Mouse (Mus musculus) T-helper 17 cell (primary cell): ENCODE data around the gene Ccser2.

Experiments used
- in situ Hi-C, 2 experiments: fragments of 300-600 bp; cut with MboI, MseI; formaldehyde crosslinking; loops; 1 replicate in 1 of 2; 2 replicates in 1 of 2; pipeline ENCODE4 v1.15.1; 2025; ENCODE audit warnings: high pct_unique_total_duplicates in 2 of 2

Gene Ccser2

DNA sequence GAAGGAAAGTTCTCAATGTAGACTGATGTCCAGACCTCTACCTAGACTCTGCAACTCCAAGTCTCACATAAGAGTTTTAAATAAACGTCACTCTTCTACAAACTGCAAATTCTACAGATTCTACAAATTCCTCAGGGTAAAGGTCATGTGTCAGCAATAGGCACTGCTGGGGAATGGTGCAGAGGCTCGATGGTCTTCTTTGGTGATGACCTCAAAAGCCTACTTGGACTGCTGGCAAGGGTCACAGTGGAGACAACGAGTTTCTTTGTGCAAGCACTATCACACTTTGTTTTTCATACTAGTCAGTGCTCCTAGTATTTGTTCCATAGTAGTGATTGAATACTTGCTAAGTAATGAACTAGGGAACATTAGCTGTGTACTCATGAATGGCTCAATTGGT lies 85.0 kb downstream of the Ccser2 start:
- in situ Hi-C loops = loop anchor here in 1 of 2 experiments (5.0 kb wide), 1 partner anchor 49 kb away; no protein-coding TSS in a partner anchor

DNA sequence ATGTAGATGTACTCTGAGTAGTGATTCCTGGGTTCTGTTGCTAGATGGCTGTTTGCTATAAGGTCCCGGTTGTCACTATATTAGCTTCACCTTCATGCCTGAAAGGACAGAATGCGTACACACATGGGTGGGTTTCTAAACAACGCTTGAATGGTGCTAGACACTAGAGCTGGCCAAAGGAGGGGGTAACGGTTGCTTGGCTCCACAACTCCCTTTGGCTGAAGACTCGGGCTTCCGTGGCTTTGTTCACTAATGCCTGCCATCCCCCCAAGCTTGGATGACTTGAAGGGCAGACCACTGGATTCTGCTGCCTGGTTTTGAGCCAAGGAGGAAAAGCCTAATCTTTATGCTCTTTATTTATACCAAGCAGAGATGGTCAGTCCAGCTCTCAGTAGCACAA lies 98.3 kb downstream of the Ccser2 start:
- in situ Hi-C loops = no loop called here

- in situ Hi-C loops = no loop called here
These were observed 99.7 kb downstream of the Ccser2 start for GRCm38 (mm10) chr14:36868769-36869362.

GRCm38 (mm10) chr14:36866966-36867700 lies 101.4 kb downstream of the Ccser2 start:
- in situ Hi-C loops = no loop called here

- in situ Hi-C loops = loop anchor here (5.0 kb wide), 3 partner anchors 68 to 263 kb away; no protein-coding TSS in a partner anchor
These were observed 104.6 kb downstream of the Ccser2 start for GRCm38 (mm10) chr14:36863877-36864489.

DNA sequence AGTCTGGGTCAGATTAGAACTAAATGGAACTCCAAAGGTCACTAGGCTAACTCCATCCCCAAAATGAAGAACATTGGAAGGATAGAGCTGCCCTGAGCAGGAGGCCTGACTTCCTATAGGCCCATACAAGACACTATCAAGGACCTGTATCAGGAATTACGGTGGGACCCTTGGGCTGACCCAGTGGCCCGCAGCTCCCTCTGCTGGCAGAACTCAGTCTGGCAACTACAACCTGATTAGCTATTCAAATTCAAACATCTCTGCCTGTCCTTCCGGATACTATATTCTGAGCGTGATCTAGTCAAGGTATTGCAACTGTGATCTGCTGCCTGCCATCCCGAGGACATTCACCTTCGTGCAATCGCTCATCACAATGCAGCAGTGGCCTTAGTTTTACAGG lies 106.2 kb downstream of the Ccser2 start:
- in situ Hi-C loops = loop anchor here (5.0 kb wide), 3 partner anchors 70 to 265 kb away; no protein-coding TSS in a partner anchor

DNA sequence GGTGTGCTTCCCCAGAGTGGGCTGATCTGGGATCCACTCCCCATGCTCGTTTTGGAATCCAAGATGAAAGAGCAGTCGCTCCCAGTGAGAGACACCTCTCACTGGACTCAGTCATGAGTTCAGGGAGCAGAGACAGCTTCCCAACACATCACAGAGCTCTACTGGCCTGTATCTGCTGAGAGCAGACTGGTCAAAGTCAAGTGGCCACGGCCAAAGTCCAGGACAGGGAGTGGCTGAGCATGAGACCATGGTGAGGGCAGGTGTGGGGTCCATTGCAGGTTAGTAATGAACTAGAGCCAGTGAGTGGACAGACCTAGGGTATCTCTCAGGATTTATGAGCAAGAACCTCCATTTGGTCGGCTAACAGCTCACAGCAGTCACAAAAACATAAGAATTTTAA lies 109.6 kb downstream of the Ccser2 start:
- in situ Hi-C loops = no loop called here

DNA sequence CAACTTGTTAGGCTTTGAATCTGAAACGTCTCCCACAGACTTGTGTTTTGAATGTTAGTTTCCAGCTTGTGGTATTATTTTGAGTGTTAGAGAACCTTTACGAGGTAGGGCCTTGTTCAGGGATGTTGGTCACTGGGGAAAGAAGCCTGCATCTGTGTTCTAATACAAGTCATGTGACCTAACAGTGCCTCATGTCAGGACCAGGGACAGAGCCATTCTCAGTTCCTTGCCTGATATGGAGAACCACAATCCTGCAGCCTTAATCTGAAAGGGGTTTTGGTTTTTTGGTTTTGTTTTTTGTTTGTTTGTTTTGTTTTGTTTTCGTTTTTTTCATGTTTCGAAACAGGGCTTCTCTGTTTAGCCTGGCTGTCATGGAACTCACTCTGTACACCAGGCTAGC lies 115.6 kb downstream of the Ccser2 start:
- in situ Hi-C loops = no loop called here

GRCm38 (mm10) chr14:36848860-36849259 lies 119.7 kb downstream of the Ccser2 start:
- in situ Hi-C loops = loop anchor here in 1 of 2 experiments (10.0 kb wide), 1 partner anchor 564 kb away; no protein-coding TSS in a partner anchor
